Mouse (Mus musculus) fat pad, adult 2 months (tissue): ENCODE measurements around the gene Gm16434.
"Not testable (repeated sequence)": the region's sequence is repeated elsewhere in the genome, so short reads cannot be mapped to it uniquely, and the experiment has no call there.

Source experiments
- DNase-seq: peaks from one replicate; pipeline ENCODE4 v3.0.0-alpha.2; 2011; ENCODE audit warnings: low read depth, low spot score; ENCODE audit errors: extremely low read depth

Gene Gm16434

DNA sequence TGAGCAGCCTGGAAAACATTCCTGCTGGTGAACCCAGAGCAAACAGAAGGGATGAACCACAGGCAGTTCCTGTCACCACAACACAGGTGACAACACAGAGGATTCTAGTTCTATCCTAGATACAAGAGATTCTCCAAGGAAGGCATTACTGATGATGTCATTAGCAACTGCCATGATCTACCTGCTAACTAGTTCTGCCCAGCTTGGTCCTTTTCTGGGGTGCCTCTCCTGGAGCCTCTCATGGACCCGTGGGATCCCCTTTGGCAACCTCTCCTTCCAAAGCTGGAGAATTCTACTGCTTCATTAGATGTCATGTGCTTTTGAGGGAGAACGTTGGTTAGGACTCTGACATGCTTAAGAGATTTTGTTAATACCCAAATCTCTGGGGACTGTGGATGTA lies at the start of gene Gm16434:
Gene Gm16434, minus strand, starts transcription at position 101 of the 400 bp plus-strand sequence.
- not testable (repeated sequence) for DNase-seq

DNA sequence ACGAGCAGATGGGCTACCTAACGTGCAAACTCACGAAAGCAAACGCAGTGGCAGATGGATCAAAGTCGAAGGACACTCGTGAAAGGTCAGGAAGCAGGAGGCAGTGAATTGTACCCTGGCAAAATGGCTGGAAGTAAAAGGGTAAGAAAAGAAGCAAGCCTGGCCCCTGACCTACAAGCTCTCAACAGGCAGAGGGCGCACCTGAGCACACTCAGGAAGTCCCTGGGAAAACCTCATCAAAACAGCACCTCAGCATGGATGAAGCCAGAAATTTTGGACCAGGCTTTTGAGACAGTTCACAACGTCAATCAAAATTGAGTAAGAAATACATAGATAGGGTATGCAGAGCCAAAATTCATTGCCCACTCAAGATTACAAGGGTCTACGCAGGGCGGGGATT lies 49.2 kb upstream of the Gm16434 start:
- not testable (repeated sequence) for DNase-seq

DNA sequence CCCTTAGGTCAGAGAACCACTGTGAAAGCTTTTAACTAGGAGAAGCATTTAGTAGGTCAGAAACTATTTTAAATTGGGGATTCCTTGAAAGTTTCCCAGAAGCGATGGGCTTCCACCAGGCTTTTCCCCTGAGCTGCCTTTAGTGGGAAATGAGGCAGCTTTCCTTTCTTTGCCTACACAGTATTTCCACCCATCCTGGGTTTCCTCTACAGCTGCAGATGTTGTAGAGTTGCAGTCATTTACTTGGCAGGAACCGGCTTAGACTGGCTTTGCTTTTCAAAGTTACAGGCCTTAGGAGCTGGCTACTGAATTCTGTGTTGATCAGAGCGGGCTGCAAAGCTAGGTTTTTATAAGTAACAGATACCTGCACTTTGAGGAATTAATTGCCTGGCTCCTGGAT lies 5.7 kb upstream of the Gm16434 start:
- DNase-seq: not testable (repeated sequence)

DNA sequence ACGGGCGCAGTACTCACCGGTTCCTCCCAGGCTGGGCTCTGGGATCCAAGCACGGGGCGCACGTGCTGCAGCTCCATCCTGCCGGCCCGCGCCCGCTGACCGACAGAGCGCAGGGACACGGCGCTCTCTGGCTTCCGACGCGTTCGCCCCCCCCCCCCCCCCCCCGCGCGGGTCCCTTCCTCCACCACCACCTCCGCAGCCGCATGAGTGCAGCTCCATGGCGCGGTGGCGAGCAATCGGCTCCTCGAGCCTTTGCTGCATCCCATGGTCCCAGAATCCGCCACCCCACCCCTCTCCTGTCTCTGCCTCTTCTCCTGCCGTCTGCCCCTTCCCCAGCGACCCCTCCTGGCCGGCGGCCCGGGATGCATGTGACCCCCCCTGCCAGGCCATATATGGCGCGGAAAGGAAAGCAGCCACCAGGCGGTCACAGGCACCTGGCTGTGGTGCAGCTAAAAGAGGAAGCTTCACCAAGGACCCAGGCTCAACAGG lies 19.8 kb downstream of the Gm16434 start, which contains the start of gene Gm3512:
Gene Gm3512, minus strand, starts transcription at position 51 of the 489 bp plus-strand sequence.
- not testable (repeated sequence) for DNase-seq
